Mouse (Mus musculus): Measurements from ENCODE around the gene Bmper. TPM values are rescaled to one million over a fixed set of nuclear protein-coding genes. Genes with fewer than 3 reads are reported as not detected.

The Bmper gene
- total and polyA plus RNA-seq, 3 experiments: 0.11 TPM; not detected in 2

DNA sequence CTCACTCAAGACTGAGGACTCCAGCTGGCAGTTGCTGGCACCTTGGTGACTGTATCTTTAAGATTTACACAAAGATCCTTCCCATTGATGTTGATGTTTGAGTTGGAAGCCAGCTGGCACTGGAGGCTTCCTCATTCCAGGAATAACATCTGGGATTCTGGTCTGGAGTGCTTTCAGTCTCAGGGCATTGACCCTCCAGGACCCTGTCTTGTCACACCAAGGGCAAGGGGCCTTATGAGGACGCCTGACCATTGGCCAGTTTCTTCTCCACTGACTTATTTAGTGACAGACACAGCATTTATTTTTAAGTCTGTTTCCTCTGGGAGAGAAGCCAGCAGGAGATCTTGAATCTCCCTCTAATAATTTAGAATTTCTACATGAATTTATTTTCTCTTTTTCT lies 247.0 kb downstream of the Bmper start:
- Histone ChIP-seq H3K4me3 (ENCODE audit: low read depth, low read length) (no peak overlapping the region), H3K36me3 (replicated peaks) (no peaks in the 10 kb centered on the region), H3K4me1 (ENCODE audit: insufficient read depth, low read depth, low read length) (no peaks in the 10 kb centered on the region), H3K9me3 (replicated peaks) (no peaks in the 10 kb centered on the region), H3K27me3 (ENCODE audit: insufficient read depth, low read length) (no peaks in the 10 kb centered on the region)
- DNase-seq (ENCODE audit: low spot score) (no peak), ATAC-seq (ENCODE audit: extremely low read depth, insufficient number of reproducible peaks, low FRiP score, poor library complexity, severe bottlenecking) (no peak)
- no peak for TF ChIP-seq GATA1 (IDR thresholded peaks at IDR 0.05; ENCODE audit: borderline replicate concordance, low read length)
- TF ChIP-seq GATA2 (IDR thresholded peaks at IDR 0.05; ENCODE audit: borderline replicate concordance, low read depth, low read length): no peak

DNA sequence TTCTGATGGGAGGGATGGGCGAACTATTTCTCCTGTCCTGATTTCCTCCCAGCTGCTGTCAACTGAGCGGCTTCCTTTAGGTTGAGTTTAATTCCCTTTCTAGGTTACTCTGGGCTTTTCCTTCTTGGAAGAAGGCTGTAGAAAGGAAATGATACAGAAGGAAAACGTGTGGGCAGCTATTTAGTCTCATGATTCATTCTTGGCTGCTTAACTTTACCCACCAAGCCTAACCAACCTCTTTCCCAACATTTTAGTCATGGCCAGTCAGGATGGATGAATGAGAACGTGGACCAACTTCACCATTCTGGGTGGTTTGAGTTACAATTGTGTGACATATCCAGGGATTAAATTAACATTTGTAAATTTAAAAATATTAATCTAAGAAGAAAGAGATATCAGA lies 263.0 kb downstream of the Bmper start:
- Histone ChIP-seq H3K27me3 (ENCODE audit: insufficient read depth, low read length) (no peaks in the 10 kb centered on the region; the same call in 1 of the 2 replicates), H3K4me3 (ENCODE audit: low read depth, low read length) (no peak overlapping the region), H3K4me1 (ENCODE audit: insufficient read depth, low read depth, low read length) (no peaks in the 10 kb centered on the region), H3K9me3 (replicated peaks) (no peaks in the 10 kb centered on the region), H3K36me3 (replicated peaks) (no peaks in the 10 kb centered on the region)
- ATAC-seq (ENCODE audit: extremely low read depth, insufficient number of reproducible peaks, low FRiP score, poor library complexity, severe bottlenecking) (no peak), DNase-seq (ENCODE audit: low spot score) (no peak)
- TF ChIP-seq CTCF (IDR thresholded peaks at IDR 0.05; ENCODE audit: low read depth, low read length) (no peak), GATA2 (IDR thresholded peaks at IDR 0.05; ENCODE audit: borderline replicate concordance, low read depth, low read length) (no peak), TAL1 (conservative IDR thresholded peaks at IDR 0.05; ENCODE audit: low read depth, low read length) (no peak), POLR2AphosphoS5 (IDR thresholded peaks at IDR 0.05; ENCODE audit: insufficient replicate concordance, low read depth, low read length) (no peak), GATA1 (IDR thresholded peaks at IDR 0.05; ENCODE audit: borderline replicate concordance, low read length) (no peak)

DNA sequence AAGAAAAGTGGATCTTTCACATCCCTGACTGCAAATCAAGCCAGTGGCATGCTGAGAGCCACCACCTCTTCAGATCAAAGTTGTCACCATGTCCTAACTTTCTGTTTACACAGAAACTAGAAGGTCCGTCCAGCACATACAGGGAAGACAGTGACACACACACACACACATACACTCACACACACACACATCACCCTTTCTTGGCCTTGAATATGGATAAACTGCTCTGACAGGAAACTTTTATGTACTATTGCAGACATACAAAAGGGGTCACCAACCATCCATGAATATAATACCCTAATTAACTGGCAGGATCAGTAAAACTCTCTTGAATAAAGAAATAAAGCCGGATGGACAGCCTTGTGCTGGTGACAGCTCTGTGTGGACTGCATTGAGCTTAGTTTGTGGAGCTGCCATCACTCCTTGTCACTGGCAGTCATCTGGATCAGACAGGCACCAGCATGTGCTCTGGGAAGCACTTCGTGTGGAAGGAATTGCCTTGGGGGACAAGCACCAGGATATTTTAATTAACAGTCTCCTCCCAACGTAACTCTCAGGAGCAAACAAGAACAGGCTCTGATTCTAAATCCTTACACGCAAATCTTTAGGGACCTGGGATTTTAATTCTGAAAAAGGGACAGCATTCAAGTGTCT lies 264.0 kb downstream of the Bmper start:
- ATAC-seq (ENCODE audit: extremely low read depth, insufficient number of reproducible peaks, low FRiP score, poor library complexity, severe bottlenecking) (no peak), DNase-seq (ENCODE audit: low spot score) (no peak)
- no peaks in the 10 kb centered on the region for H3K9me3 ChIP-seq (replicated peaks)
- no peak overlapping the region for H3K4me3 ChIP-seq (ENCODE audit: low read depth, low read length)
- TF ChIP-seq GATA2 (IDR thresholded peaks at IDR 0.05; ENCODE audit: borderline replicate concordance, low read depth, low read length): no peak
- no peak for TF ChIP-seq POLR2AphosphoS5 (IDR thresholded peaks at IDR 0.05; ENCODE audit: insufficient replicate concordance, low read depth, low read length)
- no peak for TF ChIP-seq TAL1 (conservative IDR thresholded peaks at IDR 0.05; ENCODE audit: low read depth, low read length)
- TF ChIP-seq CTCF (IDR thresholded peaks at IDR 0.05; ENCODE audit: low read depth, low read length): no peak
- TF ChIP-seq GATA1 (IDR thresholded peaks at IDR 0.05; ENCODE audit: borderline replicate concordance, low read length): no peak
- H3K4me1 ChIP-seq (ENCODE audit: insufficient read depth, low read depth, low read length): no peaks in the 10 kb centered on the region
- H3K36me3 ChIP-seq (replicated peaks): no peaks in the 10 kb centered on the region
- no peaks in the 10 kb centered on the region; the same call in 1 of the 2 replicates for H3K27me3 ChIP-seq (ENCODE audit: insufficient read depth, low read length)

DNA sequence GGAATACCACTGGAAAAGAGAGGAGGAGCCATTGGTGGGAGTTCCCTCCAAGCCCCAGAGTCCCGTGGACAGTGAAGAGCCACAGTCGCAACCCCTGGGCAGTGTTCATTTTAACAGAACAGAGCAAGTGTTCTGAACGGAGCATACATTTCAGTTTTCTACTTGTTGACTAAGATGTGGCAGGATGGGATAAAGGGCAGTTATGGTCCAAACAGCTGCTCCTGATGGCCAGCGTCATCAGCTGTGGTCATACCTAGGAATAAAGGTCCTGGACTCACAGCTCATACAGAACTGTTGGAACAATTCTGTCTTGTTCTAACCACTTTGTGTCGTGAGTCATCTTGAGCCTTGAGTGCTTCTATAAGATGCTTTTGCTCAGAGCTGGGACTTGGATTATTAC lies 265.4 kb downstream of the Bmper start:
- Histone ChIP-seq H3K4me1 (ENCODE audit: insufficient read depth, low read depth, low read length) (no peaks in the 10 kb centered on the region), H3K36me3 (replicated peaks) (no peaks in the 10 kb centered on the region)

DNA sequence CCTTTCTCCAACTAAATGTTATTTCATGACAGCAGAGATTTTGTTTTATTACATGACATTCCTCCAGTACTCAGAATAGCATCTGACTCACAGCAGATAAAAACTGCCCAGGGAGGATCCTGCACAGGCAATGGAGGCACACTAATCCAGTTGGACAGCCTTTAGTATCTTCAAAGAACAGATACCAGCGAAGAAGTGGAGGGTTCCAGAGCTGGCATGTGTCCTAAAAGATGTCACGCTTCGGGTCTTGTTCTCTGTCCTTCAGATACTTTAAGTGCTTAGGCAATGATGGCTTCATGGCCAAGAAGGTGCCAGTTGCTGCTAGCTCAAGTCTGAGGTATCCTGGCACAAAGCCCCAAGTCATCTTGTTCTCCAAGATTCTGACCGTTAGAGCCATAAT lies 272.5 kb downstream of the Bmper start:
- no peaks in the 10 kb centered on the region for H3K9me3 ChIP-seq (replicated peaks)
- TF ChIP-seq POLR2AphosphoS5 (IDR thresholded peaks at IDR 0.05; ENCODE audit: insufficient replicate concordance, low read depth, low read length) (no peak), TAL1 (conservative IDR thresholded peaks at IDR 0.05; ENCODE audit: low read depth, low read length) (no peak), GATA1 (IDR thresholded peaks at IDR 0.05; ENCODE audit: borderline replicate concordance, low read length) (no peak), GATA2 (IDR thresholded peaks at IDR 0.05; ENCODE audit: borderline replicate concordance, low read depth, low read length) (no peak), CTCF (IDR thresholded peaks at IDR 0.05; ENCODE audit: low read depth, low read length) (no peak)
- H3K4me3 ChIP-seq (ENCODE audit: low read depth, low read length): no peak overlapping the region
- H3K4me1 ChIP-seq (ENCODE audit: insufficient read depth, low read depth, low read length): no peaks in the 10 kb centered on the region
- no peaks in the 10 kb centered on the region for H3K36me3 ChIP-seq (replicated peaks)
- ATAC-seq (ENCODE audit: extremely low read depth, insufficient number of reproducible peaks, low FRiP score, poor library complexity, severe bottlenecking) (no peak), DNase-seq (ENCODE audit: low spot score) (no peak)
- no peaks in the 10 kb centered on the region for H3K27me3 ChIP-seq (ENCODE audit: insufficient read depth, low read length)

More for the DNA sequence above, 265.4 kb downstream of the Bmper start:
- DNase-seq (ENCODE audit: low spot score): no peak
- no peaks in the 10 kb centered on the region for H3K9me3 ChIP-seq (replicated peaks)
- ATAC-seq (ENCODE audit: extremely low read depth, insufficient number of reproducible peaks, low FRiP score, poor library complexity, severe bottlenecking): no peak
- no peak for TF ChIP-seq POLR2AphosphoS5 (IDR thresholded peaks at IDR 0.05; ENCODE audit: insufficient replicate concordance, low read depth, low read length)
- no peak for TF ChIP-seq CTCF (IDR thresholded peaks at IDR 0.05; ENCODE audit: low read depth, low read length)
- TF ChIP-seq GATA1 (IDR thresholded peaks at IDR 0.05; ENCODE audit: borderline replicate concordance, low read length): no peak
- TF ChIP-seq TAL1 (conservative IDR thresholded peaks at IDR 0.05; ENCODE audit: low read depth, low read length): no peak
- no peak for TF ChIP-seq GATA2 (IDR thresholded peaks at IDR 0.05; ENCODE audit: borderline replicate concordance, low read depth, low read length)
- no peak overlapping the region for H3K4me3 ChIP-seq (ENCODE audit: low read depth, low read length)
- H3K27me3 ChIP-seq (ENCODE audit: insufficient read depth, low read length): no peaks in the 10 kb centered on the region; the same call in 1 of the 2 replicates

DNA sequence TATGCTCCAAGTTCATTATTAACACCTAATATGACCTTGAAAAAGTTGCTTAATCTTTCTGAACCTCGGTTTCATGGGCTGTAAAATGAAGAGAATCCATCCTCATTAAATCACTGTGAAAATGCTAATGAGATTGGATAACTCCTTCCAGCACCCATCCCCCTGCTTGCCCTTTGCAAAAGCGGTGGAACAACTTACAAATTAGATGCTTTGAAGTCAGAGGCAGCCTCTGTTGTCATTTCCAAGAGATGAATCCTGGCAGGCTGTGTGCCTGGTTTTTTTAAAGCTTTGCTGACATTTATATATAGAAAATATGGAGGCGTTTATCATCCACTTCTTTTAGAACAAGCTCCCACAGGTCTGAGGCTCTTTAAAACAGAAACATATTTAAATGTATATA lies 274.8 kb downstream of the Bmper start:
- Histone ChIP-seq H3K4me3 (ENCODE audit: low read depth, low read length) (no peak overlapping the region), H3K9me3 (replicated peaks) (no peaks in the 10 kb centered on the region), H3K27me3 (ENCODE audit: insufficient read depth, low read length) (no peaks in the 10 kb centered on the region), H3K4me1 (ENCODE audit: insufficient read depth, low read depth, low read length) (no peaks in the 10 kb centered on the region), H3K36me3 (replicated peaks) (no peaks in the 10 kb centered on the region)
- DNase-seq (ENCODE audit: low spot score): no peak
- TF ChIP-seq GATA2 (IDR thresholded peaks at IDR 0.05; ENCODE audit: borderline replicate concordance, low read depth, low read length) (no peak), CTCF (IDR thresholded peaks at IDR 0.05; ENCODE audit: low read depth, low read length) (no peak), TAL1 (conservative IDR thresholded peaks at IDR 0.05; ENCODE audit: low read depth, low read length) (no peak)
- no peak for ATAC-seq (ENCODE audit: extremely low read depth, insufficient number of reproducible peaks, low FRiP score, poor library complexity, severe bottlenecking)
